In the genomic region with DNA sequence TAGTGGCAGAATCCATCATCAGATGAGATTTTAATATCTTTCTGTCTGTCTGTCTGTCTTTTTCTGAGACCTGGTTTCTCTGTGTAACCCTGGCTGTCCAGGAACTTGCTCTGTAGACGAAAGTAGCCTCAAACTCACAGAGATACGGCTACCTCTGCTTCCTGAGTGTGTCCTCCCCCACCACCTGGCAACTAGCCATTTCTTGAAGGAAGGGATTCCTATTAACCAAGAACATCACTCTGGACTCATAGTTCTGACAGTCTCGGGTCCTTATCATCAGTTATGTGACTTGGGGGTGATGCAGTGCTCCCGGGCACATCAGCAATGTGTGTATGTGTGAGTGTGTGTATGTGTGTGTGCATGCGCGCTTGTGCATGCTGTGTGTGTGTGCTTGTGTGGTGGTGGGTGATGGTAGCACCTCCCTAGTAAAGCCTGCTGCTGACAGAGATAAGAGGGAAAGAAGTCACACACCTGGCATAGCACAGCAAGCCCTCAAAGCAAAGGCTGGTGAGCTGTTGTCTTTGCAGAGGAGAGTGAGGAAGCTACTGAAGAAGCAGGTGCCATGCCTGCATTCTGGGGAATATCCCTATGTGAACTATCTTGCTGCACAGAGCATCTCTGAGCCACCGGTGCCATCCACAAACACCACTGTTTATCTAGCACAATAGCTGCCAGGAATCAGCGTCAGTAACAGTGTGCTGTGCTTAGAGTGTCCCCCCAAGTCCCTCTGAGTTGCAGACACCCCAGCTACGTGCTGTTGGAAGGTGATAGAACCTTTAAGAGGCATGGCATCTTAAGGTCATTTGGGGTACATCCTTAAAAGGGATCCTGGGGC, we compare ENCODE assay signal across 26 mouse cellular contexts. TPM values are rescaled to one million over a fixed set of nuclear protein-coding genes. Genes with fewer than 3 reads are reported as not detected.
DNase-seq lines count a peak whose midpoint lies in the region; ATAC-seq and TF ChIP-seq lines count a peak whose summit lies in the region.
"Had no signal": no experiment of that assay in that cellular context is flagged by ENCODE, and none has a peak within 500 bp of the region (broad histone marks: within the 10 kb centered on the region; RNA-seq: fewer than 3 reads in every experiment).

No protein-coding gene starts in this region.

- TF ChIP-seq POLR2A in kidney, adult 2 months (IDR thresholded peaks at IDR 0.05; ENCODE audit: low read depth, low read length), result no peak

- 74% methylated on average over 9 of the region's 9 CpGs for WGBS in kidney, adult 2 months

- no peak overlapping the region for H3K4me3 ChIP-seq in kidney, adult 2 months (ENCODE audit: insufficient read depth, low read depth, low read length)
- H3K4me3 ChIP-seq: forebrain, embryonic 13.5 days; gastrocnemius, adult 2 months; heart, embryonic 13.5 days; hindbrain, embryonic 13.5 days; limb, embryonic 10.5 days; midbrain, embryonic 15.5 days; myocyte; neural tube, embryonic 15.5 days; stomach, embryonic 15.5 days had no signal

- H3K27me3 ChIP-seq in kidney, adult 2 months (replicated peaks; ENCODE audit: control insufficient read depth, insufficient read depth, low read length), result no peaks in the 10 kb centered on the region
- H3K27me3 ChIP-seq: CH12.LX; forebrain, embryonic 13.5 days; heart, embryonic 13.5 days; hindbrain, embryonic 13.5 days; midbrain, embryonic 15.5 days; neural tube, embryonic 15.5 days; stomach, embryonic 15.5 days had no signal

- no peak for TF ChIP-seq CTCF in kidney, adult 2 months (conservative IDR thresholded peaks at IDR 0.05; ENCODE audit: insufficient read depth, insufficient read length, low read depth, low read length)

- no peaks in the 10 kb centered on the region for H3K36me3 ChIP-seq in kidney, adult 2 months (ENCODE audit: control insufficient read depth, insufficient read depth, low read length)
- H3K36me3 ChIP-seq: heart, embryonic 13.5 days; hindbrain, embryonic 13.5 days; limb, embryonic 10.5 days; midbrain, embryonic 15.5 days; neural tube, embryonic 15.5 days; stomach, embryonic 15.5 days had no signal

- H3K4me1 ChIP-seq in kidney, adult 2 months (ENCODE audit: control insufficient read depth, insufficient read depth, low read length), result no peaks in the 10 kb centered on the region
- H3K4me1 ChIP-seq: forebrain, embryonic 13.5 days; hindbrain, embryonic 13.5 days; limb, embryonic 10.5 days; midbrain, embryonic 15.5 days; neural tube, embryonic 15.5 days; stomach, embryonic 15.5 days had no signal

- no peak overlapping the region for H3K27ac ChIP-seq in kidney, adult 2 months (ENCODE audit: insufficient read depth, low read depth, low read length)
- H3K27ac ChIP-seq: forebrain, embryonic 13.5 days; gastrocnemius, adult 2 months; heart, embryonic 13.5 days; hindbrain, embryonic 13.5 days; kidney, postnatal 0 days; limb, embryonic 10.5 days; macrophage; midbrain, embryonic 15.5 days; neural tube, embryonic 15.5 days; stomach, embryonic 15.5 days had no signal

- peak; percentile 38 for DNase-seq in kidney, postnatal 10 days
- DNase-seq in kidney, adult 2 months, result no peak
- DNase-seq in thymus, postnatal 0 days (ENCODE audit: low spot score), result peak; percentile 83
- no peak for DNase-seq in layer of hippocampus, postnatal 25 days (ENCODE audit: extremely low spot score in 1 of 2, low spot score in 1 of 2)
- no peak for DNase-seq in right cerebral cortex, adult 18-20 months
- DNase-seq in left cerebral cortex, adult 9 months (ENCODE audit: low spot score in 2 of 2), result no peak
- DNase-seq: adrenal gland, postnatal 14 days; B cell, adult 2 months; cerebellum, adult 2 months; cerebellum, postnatal 36 days; gastrocnemius, adult 2 months; kidney, adult 18-20 months had no signal

- ATAC-seq in common myeloid progenitor, adult 5-6 weeks (replicated peaks; ENCODE audit: low read depth, poor library complexity, severe bottlenecking), result peak; percentile 40
- ATAC-seq: forebrain, embryonic 13.5 days; inflammation-experienced regulatory T-cells, adult 6 months; lung, postnatal 0 days; midbrain, embryonic 15.5 days had no signal

RNA-seq across cellular contexts. Expression of a gene that starts 30.5 kb away (rescaled TPM):
- 11.5 and 14.5 TPM in 2 replicates for polyA plus RNA-seq in kidney, adult 2 months (2012; rRNA removed)
- total RNA-seq in common myeloid progenitor, adult 5-6 weeks (2017), result 187 and 212 TPM in 2 replicates
- polyA plus RNA-seq in thymus, postnatal 0 days (2015; fragmentation: Nextera tagmentation; extraction: Ambion mirVana), result 352 and 361 TPM in 2 replicates
- total RNA-seq in layer of hippocampus, postnatal 25 days (2021), result 10 to 100 TPM; 12.4 to 12.5 TPM

Comparison
In these comparisons a context has a peak if more than half of its experiments do, and no peak if none do; other contexts are left out.
1. DNase-seq: peak in kidney, postnatal 10 days (single experiment) and thymus, postnatal 0 days (single experiment); none in kidney, adult 2 months (single experiment), layer of hippocampus, postnatal 25 days (0 of 2), right cerebral cortex, adult 18-20 months (single experiment) and left cerebral cortex, adult 9 months (0 of 2).
2. RNA of a gene that starts 30.5 kb away (total RNA-seq): 187 to 212 TPM in common myeloid progenitor, adult 5-6 weeks; 12.4 to 12.5 TPM in layer of hippocampus, postnatal 25 days; every median in the first group is over 10 times any median in the second.